Mouse (Mus musculus) heart, embryonic 16.5 days (tissue): ENCODE measurements around the gene Mknk1. TPM values are rescaled to one million over a fixed set of nuclear protein-coding genes. Genes with fewer than 3 reads are reported as not detected.

Source experiments
- ATAC-seq: fragments of 200-750 bp; cut with Nextera tagmentation; replicated peaks from 2 replicates; pipeline ENCODE4 v1.8.0; 2017; ENCODE audit warnings: moderate number of reproducible peaks; ENCODE audit not compliant: insufficient read depth, low FRiP score; ENCODE audit errors: extremely low read depth
- H3K27ac ChIP-seq: fragments of 300-500 bp; sonication (generic); 2 replicates; pipeline ENCODE4 v1.5.1; 2014; ENCODE audit warnings: mild to moderate bottlenecking, low read length, control low read depth, moderate library complexity
- H3K27me3 ChIP-seq: fragments of 300-500 bp; sonication (generic); 2 replicates; pipeline ENCODE4 v1.6.1; 2014; ENCODE audit warnings: low read length, mixed read lengths; ENCODE audit not compliant: control insufficient read depth, insufficient read depth
- H3K36me3 ChIP-seq: fragments of 300-500 bp; sonication (generic); 2 replicates; pipeline ENCODE4 v1.6.1; 2014; ENCODE audit not compliant: control insufficient read depth, insufficient read depth
- H3K4me1 ChIP-seq: fragments of 300-500 bp; sonication (generic); 2 replicates; pipeline ENCODE4 v1.6.1; 2014; ENCODE audit warnings: low read length, mixed read lengths; ENCODE audit not compliant: control insufficient read depth, insufficient read depth
- H3K4me2 ChIP-seq: fragments of 300-500 bp; sonication (generic); 2 replicates; pipeline ENCODE4 v1.6.1; 2014; ENCODE audit warnings: low read depth, mild to moderate bottlenecking, control low read depth, low read length
- H3K4me3 ChIP-seq: fragments of 300-500 bp; sonication (generic); 2 replicates; pipeline ENCODE4 v1.5.1; 2014; ENCODE audit warnings: mild to moderate bottlenecking, control low read depth, low read length
- H3K9ac ChIP-seq: fragments of 300-500 bp; sonication (generic); 2 replicates; pipeline ENCODE4 v1.6.1; 2014; ENCODE audit warnings: low read length, control low read depth
- H3K9me3 ChIP-seq: fragments of 300-500 bp; sonication (generic); replicated peaks from 2 replicates; pipeline ENCODE4 v1.6.1; 2016; ENCODE audit warnings: low read length; ENCODE audit not compliant: control insufficient read depth
- WGBS: fragments of 180-500 bp; shearing (Covaris S2); extraction: QIAGEN DNeasy Blood & Tissue Kit; methylation state at CpG from one replicate; pipeline ENCODE4 v1.1.7; 2014; 5-methylcytosine and 5-hydroxymethylcytosine counted together
- polyA plus RNA-seq: library from polyadenylated mRNA; unstranded; fragments of >200 nt; fragmentation: Nextera tagmentation; extraction: Ambion mirVana; gene quantifications from 2 replicates; pipeline ENCODE4 v1.2.1, GENCODE M21; 2015

The Mknk1 gene
- 22.7 and 24.7 TPM in 2 replicates for polyA plus RNA-seq

DNA sequence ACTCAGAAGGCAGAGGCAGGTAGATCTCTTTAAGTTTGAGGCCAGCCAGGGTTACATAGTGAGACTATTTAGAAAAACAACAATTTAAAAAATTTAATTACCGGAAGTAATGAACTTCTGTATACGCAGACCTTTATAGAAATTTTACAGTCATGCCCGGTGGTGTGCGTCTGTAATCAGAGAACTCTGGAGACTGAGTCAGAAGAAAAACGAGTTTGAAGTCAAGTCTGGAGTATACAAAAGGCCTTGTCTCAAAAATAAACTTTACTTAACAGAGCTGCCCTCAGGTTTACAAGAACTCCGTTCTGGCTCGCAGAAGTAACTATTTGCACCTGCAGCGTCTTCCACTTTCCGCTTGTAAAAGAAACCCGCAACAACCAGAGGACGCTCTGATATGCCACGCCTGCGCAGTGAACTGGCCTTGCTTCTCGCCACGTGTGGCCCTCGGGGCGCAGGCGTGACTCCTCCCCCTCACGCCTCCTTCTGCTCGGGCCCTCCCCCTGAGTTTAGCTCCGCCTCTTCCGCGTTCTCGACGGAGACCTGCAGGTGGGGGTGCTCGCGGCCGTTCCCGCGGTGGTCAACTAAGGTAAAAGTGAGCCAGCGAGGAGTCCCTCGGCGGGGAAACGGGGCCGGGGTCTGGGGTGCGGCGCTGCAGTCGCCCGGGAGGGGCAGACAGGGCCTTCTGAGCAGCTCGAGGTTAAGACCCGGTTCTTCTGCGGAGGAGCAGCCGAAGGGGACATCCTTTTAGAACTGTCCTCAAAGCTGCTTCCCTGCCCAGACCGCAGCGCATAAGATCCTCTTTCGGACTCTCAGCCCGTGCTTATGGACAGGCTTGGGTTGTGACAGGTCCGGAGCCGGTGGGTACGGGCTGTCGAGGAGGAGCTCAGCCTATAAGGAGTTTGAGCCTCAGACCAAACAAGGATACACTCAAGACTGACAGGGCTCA, at the start of gene Mknk1:
Gene Mknk1 (plus strand): TSS at position 503 of the 946 bp plus-strand sequence.
- Histone ChIP-seq H3K9ac (peak within 1 kb of the TSS; percentile 87), H3K36me3 (no peaks in the 10 kb centered on the region), H3K9me3 (no peaks in the 10 kb centered on the region), H3K4me1 (peaks cover 11% of the 10 kb centered on the region), H3K4me3 (peak within 1 kb of the TSS; percentile 93), H3K4me2 (peak within 1 kb of the TSS; percentile 84), H3K27ac (peak within 1 kb of the TSS; percentile 64), H3K27me3 (no peaks in the 10 kb centered on the region)
- peak; percentile 98 for ATAC-seq
- WGBS = 2% methylated on average over 51 of the region's 51 CpGs

DNA sequence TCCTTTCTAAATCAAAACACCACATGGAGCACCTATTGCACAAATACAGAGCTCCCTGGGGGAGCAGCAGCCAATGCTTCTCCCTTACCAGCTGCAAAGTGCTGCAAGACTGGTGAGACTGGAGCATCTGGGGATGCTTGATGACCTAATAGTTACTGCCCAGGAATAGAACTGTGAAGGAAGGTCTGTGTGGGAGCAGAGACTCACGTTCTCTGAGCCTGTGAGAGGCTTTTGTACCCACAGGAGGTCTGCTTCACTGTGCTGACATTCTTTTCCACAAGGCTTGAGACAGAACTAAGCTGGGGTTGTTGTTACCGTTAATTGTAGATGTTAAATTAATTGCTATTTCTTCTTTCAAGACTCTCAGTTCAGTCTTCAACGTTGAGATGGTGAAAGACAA, 48.1 kb upstream of the Mknk1 start:
- no peak for ATAC-seq
- Histone ChIP-seq H3K9me3 (no peaks in the 10 kb centered on the region), H3K4me3 (no peak overlapping the region), H3K36me3 (peaks cover 44% of the 10 kb centered on the region), H3K4me1 (peaks cover 2% of the 10 kb centered on the region), H3K27me3 (no peaks in the 10 kb centered on the region), H3K27ac (no peak overlapping the region), H3K4me2 (no peak overlapping the region), H3K9ac (no peak overlapping the region)
- 70% methylated on average over 3 of the region's 3 CpGs for WGBS

DNA sequence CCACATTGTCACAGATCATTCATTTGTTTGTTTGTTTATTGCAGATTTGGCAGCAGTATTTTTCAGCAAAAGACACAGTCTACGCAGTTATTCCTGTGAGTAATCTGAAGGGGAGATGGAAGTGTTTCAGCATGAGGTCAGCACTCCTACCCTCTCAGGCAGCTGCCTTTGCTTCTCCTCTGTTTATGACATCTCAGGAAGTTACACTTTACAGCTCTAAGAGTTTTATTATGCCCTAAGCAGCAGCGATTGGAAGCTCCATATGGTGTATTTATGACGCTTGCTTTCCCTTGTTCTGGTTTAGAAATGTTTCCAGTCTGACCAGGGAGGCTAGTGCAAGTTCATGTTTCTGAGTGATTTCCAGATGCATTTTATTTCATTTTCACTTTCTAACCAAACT, 43.6 kb upstream of the Mknk1 start:
- Histone ChIP-seq H3K4me3 (no peak overlapping the region), H3K36me3 (peaks cover 63% of the 10 kb centered on the region), H3K4me1 (no peaks in the 10 kb centered on the region), H3K9ac (no peak overlapping the region), H3K4me2 (no peak overlapping the region), H3K27ac (no peak overlapping the region), H3K27me3 (no peaks in the 10 kb centered on the region), H3K9me3 (no peaks in the 10 kb centered on the region)
- WGBS = 79% methylated on average over 3 of the region's 3 CpGs
- ATAC-seq = no peak

DNA sequence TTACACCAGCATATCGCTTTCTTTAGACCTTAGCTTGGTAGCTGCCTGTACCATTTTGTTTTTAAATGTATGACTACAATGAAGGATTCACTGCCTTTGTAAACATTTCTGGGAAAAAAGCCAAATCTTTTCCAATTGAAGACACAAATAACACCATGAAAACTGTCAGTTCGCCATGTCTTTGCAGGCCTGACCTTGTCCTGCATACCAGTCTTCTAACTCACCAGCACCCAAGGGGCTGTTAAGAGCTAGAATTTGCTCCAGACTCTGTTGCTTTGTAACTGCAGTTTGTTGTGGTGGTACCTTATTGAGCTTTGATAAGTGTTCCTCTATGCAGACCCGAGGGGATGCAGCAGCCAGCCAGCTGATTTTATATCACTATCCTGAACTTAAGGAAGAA, 39.0 kb upstream of the Mknk1 start:
- peaks cover 55% of the 10 kb centered on the region for H3K36me3 ChIP-seq
- no peak overlapping the region for H3K4me2 ChIP-seq
- H3K4me3 ChIP-seq = no peak overlapping the region
- H3K4me1 ChIP-seq = no peaks in the 10 kb centered on the region
- no peaks in the 10 kb centered on the region for H3K27me3 ChIP-seq
- no peak for ATAC-seq
- H3K27ac ChIP-seq = no peak overlapping the region
- no peak overlapping the region for H3K9ac ChIP-seq
- H3K9me3 ChIP-seq = no peaks in the 10 kb centered on the region
- 78% methylated on average over 3 of the region's 3 CpGs for WGBS

DNA sequence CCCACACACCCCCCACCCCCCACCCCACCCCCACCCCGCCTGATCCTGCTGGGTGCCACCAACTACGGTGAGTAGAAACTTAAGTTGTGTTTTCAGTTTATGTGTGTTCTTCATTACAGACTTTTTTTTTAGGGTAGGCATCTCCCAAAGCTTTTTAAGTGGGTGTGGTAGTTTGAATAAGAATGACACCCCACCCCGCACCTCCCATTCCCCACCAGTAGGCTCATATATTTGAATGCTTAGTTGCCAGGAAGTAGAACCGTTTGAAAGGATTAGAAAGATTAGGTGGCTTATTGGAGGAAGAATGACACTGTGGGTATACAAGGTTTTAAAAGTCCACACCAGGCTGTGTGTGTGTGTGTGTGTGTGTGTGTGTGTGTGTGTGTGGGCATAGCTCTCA, 26.7 kb upstream of the Mknk1 start:
- Histone ChIP-seq H3K36me3 (peaks cover 25% of the 10 kb centered on the region), H3K4me2 (no peak overlapping the region), H3K27me3 (no peaks in the 10 kb centered on the region), H3K27ac (no peak overlapping the region), H3K4me1 (no peaks in the 10 kb centered on the region), H3K9ac (no peak overlapping the region), H3K9me3 (no peaks in the 10 kb centered on the region), H3K4me3 (no peak overlapping the region)
- no peak for ATAC-seq
- 86% methylated on average over 4 of the region's 4 CpGs for WGBS

- Histone ChIP-seq H3K4me2 (no peak overlapping the region), H3K4me1 (no peaks in the 10 kb centered on the region), H3K27me3 (no peaks in the 10 kb centered on the region), H3K36me3 (peaks cover 36% of the 10 kb centered on the region), H3K9ac (no peak overlapping the region), H3K4me3 (no peak overlapping the region), H3K9me3 (no peaks in the 10 kb centered on the region), H3K27ac (no peak overlapping the region)
- WGBS = 89% methylated on average over 5 of the region's 5 CpGs
- no peak for ATAC-seq
Measured at GRCm38 (mm10) chr4:115815606-115816005, 23.4 kb upstream of the Mknk1 start.

DNA sequence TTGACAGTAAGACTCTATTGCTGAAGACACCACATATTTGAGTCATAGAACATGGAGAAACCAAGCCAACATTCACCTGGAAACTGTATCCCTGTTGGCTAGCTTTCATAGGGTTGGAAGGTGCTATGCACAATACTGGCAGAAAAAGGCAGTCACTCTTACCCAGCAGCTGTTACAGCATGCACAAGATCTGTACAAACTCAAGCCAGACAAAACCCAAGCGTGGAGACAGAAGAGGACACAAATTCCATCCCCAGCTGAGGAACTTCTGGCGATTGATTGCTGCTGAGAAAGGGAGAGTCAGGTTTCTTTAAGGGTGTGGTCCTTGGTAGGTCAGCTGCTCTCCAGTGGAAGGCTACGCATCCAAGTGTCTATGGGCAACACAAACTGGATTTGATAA, 18.8 kb upstream of the Mknk1 start:
- Histone ChIP-seq H3K36me3 (peaks cover 17% of the 10 kb centered on the region), H3K4me3 (no peak overlapping the region), H3K27me3 (no peaks in the 10 kb centered on the region), H3K9me3 (no peaks in the 10 kb centered on the region), H3K27ac (no peak overlapping the region), H3K4me1 (peaks cover 31% of the 10 kb centered on the region), H3K9ac (no peak overlapping the region), H3K4me2 (no peak overlapping the region)
- WGBS = 65% methylated on average over 3 of the region's 3 CpGs
- no peak for ATAC-seq

- Histone ChIP-seq H3K9ac (no peak overlapping the region), H3K36me3 (peaks cover 11% of the 10 kb centered on the region), H3K4me1 (peaks cover 31% of the 10 kb centered on the region), H3K4me3 (no peak overlapping the region), H3K9me3 (no peaks in the 10 kb centered on the region), H3K27me3 (no peaks in the 10 kb centered on the region), H3K4me2 (no peak overlapping the region), H3K27ac (no peak overlapping the region)
- 78% methylated on average over 3 of the region's 3 CpGs for WGBS
- no peak for ATAC-seq
Measured at GRCm38 (mm10) chr4:115820944-115821343, 18.1 kb upstream of the Mknk1 start.

DNA sequence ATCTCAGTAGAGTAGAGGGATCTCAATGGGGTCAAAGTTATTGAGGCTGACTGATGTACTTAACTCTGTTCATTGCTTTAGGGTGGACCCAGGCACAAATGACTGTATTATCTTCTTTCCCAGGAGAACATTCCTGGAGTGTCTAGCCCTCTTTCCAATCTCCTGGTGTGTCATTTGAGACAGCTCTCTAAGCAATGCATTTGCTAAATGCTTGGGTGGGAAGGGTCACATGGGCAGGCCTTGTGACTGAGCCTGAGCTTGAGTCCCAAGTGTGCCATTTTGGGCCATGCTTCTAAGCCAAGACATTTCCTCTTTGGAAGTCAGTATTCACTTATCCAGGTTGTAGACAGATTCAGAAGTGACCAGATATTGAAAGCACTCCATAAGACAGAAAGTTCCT, 17.6 kb upstream of the Mknk1 start:
- Histone ChIP-seq H3K9ac (no peak overlapping the region), H3K27ac (peak overlapping the region; percentile 11; the same call in 1 of the 2 replicates)
- no peak for ATAC-seq

More for the DNA sequence above, 17.6 kb upstream of the Mknk1 start:
- Histone ChIP-seq H3K4me2 (no peak overlapping the region), H3K27me3 (no peaks in the 10 kb centered on the region), H3K4me1 (peaks cover 31% of the 10 kb centered on the region), H3K4me3 (no peak overlapping the region), H3K36me3 (peaks cover 11% of the 10 kb centered on the region), H3K9me3 (no peaks in the 10 kb centered on the region)
